8 mouse cellular contexts compared by ENCODE assay signal in the genomic region with DNA sequence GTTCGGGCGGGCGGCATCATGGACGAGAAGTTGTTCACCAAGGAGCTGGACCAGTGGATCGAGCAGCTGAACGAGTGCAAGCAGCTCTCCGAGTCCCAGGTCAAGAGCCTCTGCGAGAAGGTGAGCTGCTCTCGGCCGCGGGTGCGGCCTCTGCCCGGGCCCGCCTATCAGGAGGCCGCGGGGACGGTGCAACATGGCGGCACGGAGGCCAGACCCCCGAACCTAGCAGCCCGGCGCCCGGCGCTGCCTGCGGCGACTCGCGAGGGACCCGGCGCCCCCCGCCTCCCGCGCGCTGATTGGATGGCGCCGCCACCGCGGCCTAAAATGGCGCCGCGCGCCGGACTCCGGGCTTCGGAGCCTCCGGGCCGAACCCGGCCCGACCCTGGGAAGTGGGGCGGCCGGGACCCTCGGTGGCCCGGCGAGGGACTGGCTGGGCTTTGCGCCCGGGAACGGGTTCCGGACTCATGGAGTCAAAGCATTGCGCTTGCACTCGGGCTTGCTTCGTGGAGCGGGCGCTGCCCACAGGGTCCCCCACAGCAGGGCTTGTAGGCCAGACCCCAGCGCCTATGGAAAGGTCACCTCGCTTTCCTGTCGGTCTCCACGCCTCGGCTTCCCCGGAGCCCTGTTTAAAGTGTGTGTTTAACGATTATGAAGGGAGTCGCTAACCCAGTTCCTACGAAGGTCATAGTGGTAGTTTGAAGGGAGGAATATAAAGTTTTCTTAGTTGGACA. TPM values are rescaled to one million over a fixed set of nuclear protein-coding genes. Genes with fewer than 3 reads are reported as not detected.
DNase-seq lines count a peak whose midpoint lies in the region; ATAC-seq lines count a peak whose summit lies in the region.

No protein-coding gene starts in this region.

- H3K27me3 ChIP-seq in limb, embryonic 10.5 days (ENCODE audit: low read depth, poor library complexity, severe bottlenecking) = no peaks in the 10 kb centered on the region
- H3K27me3 ChIP-seq in midbrain, embryonic 11.5 days (ENCODE audit: control insufficient read depth, insufficient read depth, low read length) = no peaks in the 10 kb centered on the region

- no peaks in the 10 kb centered on the region for H3K9me3 ChIP-seq in limb, embryonic 10.5 days (replicated peaks)
- H3K9me3 ChIP-seq in midbrain, embryonic 11.5 days (ENCODE audit: control insufficient read depth, low read length) = no peaks in the 10 kb centered on the region

- intact Hi-C loops in gastrocnemius, postnatal 14 days (cut with DNase I; ENCODE audit: low total_unique reads) = no loop called here

- WGBS in limb, embryonic 10.5 days = under 1% methylated on average over 72 of the region's 72 CpGs
- WGBS in midbrain, embryonic 11.5 days = under 1% methylated on average over 65 of the region's 72 CpGs

- DNase-seq in ZHBTc4 (ENCODE audit: low read depth, low spot score) = peak; percentile 85
- DNase-seq in embryo, embryonic 10 days (ENCODE audit: low spot score) = peak; percentile 79
- DNase-seq in gastrocnemius, postnatal 14 days = peak; percentile 78
- DNase-seq in limb, embryonic 10.5 days (ENCODE audit: low spot score) = peak; percentile 89
- peak; percentile 98 for DNase-seq in midbrain, embryonic 11.5 days (ENCODE audit: low spot score, missing footprints)
- peak; percentile 76 for DNase-seq in right cerebral cortex, postnatal 4 days
- no peak for DNase-seq in c-Kit-positive CD71-positive TER-119-positive erythroid progenitor cells, embryonic 14.5 days (ENCODE audit: low spot score)

- H3K4me1 ChIP-seq in limb, embryonic 10.5 days = peaks cover 29% of the 10 kb centered on the region
- peaks cover 19% of the 10 kb centered on the region for H3K4me1 ChIP-seq in midbrain, embryonic 11.5 days (ENCODE audit: control insufficient read depth, insufficient read depth, low read length)

- peak; percentile 21 for ATAC-seq in inflammation-experienced regulatory T-cells, adult 6 months
- peak; percentile 85 for ATAC-seq in midbrain, embryonic 11.5 days (ENCODE audit: low FRiP score)

- peak overlapping the region; percentile 91 for H3K4me3 ChIP-seq in limb, embryonic 10.5 days
- H3K4me3 ChIP-seq in midbrain, embryonic 11.5 days (ENCODE audit: low read depth, low read length) = peak overlapping the region; percentile 100

- H3K4me2 ChIP-seq in midbrain, embryonic 11.5 days = peak overlapping the region; percentile 54

- H3K36me3 ChIP-seq in limb, embryonic 10.5 days = peaks cover 14% of the 10 kb centered on the region
- no peaks in the 10 kb centered on the region for H3K36me3 ChIP-seq in midbrain, embryonic 11.5 days (ENCODE audit: control insufficient read depth, insufficient read depth, low read length)

- peak overlapping the region; percentile 99 for H3K9ac ChIP-seq in midbrain, embryonic 11.5 days (ENCODE audit: low read length)

- H3K27ac ChIP-seq in limb, embryonic 10.5 days = peak overlapping the region; percentile 99
- H3K27ac ChIP-seq in midbrain, embryonic 11.5 days (ENCODE audit: low read depth, low read length) = peak overlapping the region; percentile 97

RNA-seq across cellular contexts. Expression of gene Ppp2ca, which starts 0.7 kb away (rescaled TPM):
- total RNA-seq in gastrocnemius, postnatal 14 days (2021) = 10 to 100 TPM; 40.8 to 41.4 TPM
- 10 to 100 TPM; 14.5 to 15.1 (median 14.5) TPM for polyA plus RNA-seq in inflammation-experienced regulatory T-cells, adult 6 months (2017; shearing (Covaris generic))
- polyA plus RNA-seq in limb, embryonic 10.5 days (2016; fragmentation: Nextera tagmentation; extraction: Ambion mirVana) = 89.8 and 92.2 TPM in 2 replicates
- 133 and 138 TPM in 2 replicates for polyA plus RNA-seq in midbrain, embryonic 11.5 days (2014; fragmentation: Nextera tagmentation; extraction: Ambion mirVana)

RNA-seq across cellular contexts. Expression of gene Olfr1373, which starts 46.1 kb away (rescaled TPM):
- total RNA-seq in gastrocnemius, postnatal 14 days (2021) = not detected
- polyA plus RNA-seq in inflammation-experienced regulatory T-cells, adult 6 months (2017; shearing (Covaris generic)) = not detected
- not detected in 2 replicates for polyA plus RNA-seq in limb, embryonic 10.5 days (2016; fragmentation: Nextera tagmentation; extraction: Ambion mirVana)
- not detected in 2 replicates for polyA plus RNA-seq in midbrain, embryonic 11.5 days (2014; fragmentation: Nextera tagmentation; extraction: Ambion mirVana)
